Mouse (Mus musculus): ENCODE measurements around the gene Gm45785.
A peak's percentile ranks its signal among the peaks of the same experiment; 100 is the strongest.

Gene Gm45785

GRCm38 (mm10) chr7:140831447-140831846, 24.7 kb downstream of the Gm45785 start:
- no peak for DNase-seq (ENCODE audit: low spot score in 2 of 2)

GRCm38 (mm10) chr7:140828171-140828881, 27.8 kb downstream of the Gm45785 start:
- DNase-seq (ENCODE audit: low spot score in 2 of 2), result peak in 1 of 2 experiments; percentile 18

DNA sequence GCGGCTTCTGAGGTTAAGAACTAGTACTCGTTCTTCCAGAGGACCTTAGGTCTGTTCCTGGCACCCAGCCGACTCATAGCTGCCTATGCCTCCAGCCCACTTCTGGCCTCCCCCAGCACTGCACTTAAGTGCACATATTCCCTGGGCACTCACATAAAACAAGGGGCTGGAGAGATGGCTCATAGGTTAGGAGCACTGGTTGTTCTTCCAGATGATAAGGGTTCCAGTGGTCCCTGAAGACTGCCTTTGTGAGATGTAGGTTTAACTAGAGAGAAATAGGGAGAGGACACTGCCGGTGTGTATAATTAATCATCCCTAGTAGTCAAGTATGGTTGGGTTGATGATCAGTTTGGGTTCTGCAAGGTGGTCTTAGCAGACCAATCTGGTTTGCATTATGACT, 33.4 kb downstream of the Gm45785 start:
- no peak for DNase-seq (ENCODE audit: low spot score in 2 of 2)

DNA sequence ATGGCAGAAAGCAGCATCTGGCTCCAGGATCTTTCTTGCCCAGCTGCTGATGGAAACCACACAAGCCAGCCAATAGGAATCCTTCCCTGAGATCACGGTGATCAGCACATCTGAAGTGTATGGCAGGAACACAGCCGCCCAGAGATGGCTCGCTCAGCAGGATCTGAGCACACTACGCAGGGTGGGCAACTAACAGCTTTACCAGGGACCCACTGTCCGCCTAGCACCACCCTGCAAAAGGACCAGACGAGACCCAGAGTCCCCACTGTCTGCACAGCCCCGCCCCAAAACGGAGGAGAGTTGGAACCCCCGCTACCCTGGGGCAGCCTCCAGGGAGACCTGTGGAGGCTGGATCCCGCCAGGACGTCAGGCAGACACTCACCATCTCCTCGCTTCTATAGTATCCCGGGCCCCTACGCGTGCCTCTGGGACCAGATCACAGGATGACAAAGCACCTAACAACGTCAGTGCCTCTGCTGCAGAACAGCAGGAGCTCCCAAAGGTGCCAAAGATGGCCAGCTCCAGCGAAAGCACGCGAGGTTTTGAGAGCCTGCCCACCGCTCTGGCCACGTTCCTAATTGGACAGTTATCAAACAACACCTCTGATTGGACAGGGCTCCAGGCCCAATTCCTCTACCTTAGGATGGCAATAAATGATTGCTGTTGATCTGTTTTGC, 34.3 kb downstream of the Gm45785 start, which contains the start of gene Zfp941:
Gene Zfp941, minus strand, starts transcription at position 526 of the 677 bp plus-strand sequence.
- no peak for DNase-seq (ENCODE audit: low spot score in 2 of 2)

DNA sequence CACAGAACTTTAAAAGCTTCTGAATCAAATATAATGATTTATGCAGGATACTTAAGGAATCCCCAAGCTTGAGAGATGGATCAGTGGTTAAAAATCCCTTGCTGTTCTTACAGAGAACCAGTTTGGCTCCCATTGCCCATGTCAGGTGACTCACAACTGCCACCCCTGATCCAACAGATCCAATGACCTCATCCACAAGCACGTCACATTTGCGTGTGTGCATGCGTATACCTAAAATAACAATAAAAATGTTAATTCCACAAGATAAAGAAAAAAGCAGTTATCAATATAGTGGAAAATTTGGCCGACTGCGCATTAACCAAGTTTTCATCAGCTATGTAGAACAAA, 34.9 kb downstream of the Gm45785 start:
- DNase-seq (ENCODE audit: low spot score in 2 of 2), result no peak

GRCm38 (mm10) chr7:140820173-140820572, 36.0 kb downstream of the Gm45785 start:
- DNase-seq (ENCODE audit: low spot score in 2 of 2), result no peak

DNA sequence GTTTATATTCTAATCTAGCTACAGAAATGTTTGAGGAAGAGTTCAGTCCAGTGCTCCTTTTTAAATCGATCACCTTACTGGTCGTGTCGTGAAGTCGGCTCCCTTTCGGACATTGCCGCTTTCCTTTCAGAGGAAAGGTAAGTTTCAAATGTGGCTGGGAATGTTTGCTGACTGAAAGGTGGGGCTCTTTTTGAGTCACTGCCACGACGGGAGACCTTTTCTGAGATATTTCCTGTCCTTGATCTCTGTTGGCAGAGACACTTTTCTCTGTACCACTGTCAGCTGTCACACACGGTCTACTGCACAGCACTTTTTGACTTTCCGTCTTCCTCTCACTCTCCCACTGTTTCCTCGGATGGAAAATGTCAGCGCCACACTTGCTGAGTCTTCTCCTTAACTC, 43.3 kb downstream of the Gm45785 start:
- DNase-seq (ENCODE audit: low spot score in 2 of 2), result no peak

- no peak for DNase-seq (ENCODE audit: low spot score in 2 of 2)
Measured at GRCm38 (mm10) chr7:140811714-140812113, 44.4 kb downstream of the Gm45785 start.

DNA sequence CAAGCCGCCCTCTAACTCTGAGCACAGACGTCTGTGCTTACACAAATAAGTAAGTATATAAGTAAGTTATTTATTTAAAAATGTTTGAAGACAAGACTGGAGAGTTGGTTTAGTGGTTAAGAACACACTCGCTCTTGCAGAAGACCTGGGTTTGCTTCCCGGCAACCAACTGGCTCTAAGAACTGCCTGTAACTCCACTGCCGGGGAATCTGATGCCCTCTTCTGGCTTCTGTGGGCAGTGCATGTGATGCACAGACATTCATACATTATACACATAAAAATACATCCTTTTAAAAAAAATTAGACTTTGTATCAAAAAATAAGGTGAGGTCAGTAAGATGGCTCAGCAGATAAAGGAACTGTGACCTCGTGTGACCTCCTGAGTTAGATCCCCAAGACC, 45.6 kb downstream of the Gm45785 start:
- no peak for DNase-seq (ENCODE audit: low spot score in 2 of 2)

DNA sequence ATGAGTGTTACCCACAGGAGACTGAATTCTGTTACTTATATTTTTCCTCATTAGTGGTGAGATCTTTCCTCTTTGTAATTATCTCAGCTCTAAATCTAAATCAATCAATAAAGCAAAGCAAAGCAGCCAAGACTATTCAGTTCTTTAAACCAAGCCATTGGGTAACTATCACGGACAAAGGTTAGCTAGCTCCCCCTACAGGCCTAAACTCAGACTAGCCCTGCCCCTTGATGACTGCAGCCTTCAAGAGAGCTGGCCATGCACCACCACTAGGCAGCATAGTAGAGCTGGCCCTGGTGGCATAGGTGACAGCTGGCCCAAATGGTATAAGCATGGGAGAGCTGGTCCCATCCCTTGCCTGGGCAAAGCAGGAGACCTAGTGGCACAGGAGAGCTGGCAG, 50.4 kb downstream of the Gm45785 start:
- DNase-seq (ENCODE audit: low spot score in 2 of 2), result no peak

GRCm38 (mm10) chr7:140802629-140803028, 53.5 kb downstream of the Gm45785 start:
- no peak for DNase-seq (ENCODE audit: low spot score in 2 of 2)

DNA sequence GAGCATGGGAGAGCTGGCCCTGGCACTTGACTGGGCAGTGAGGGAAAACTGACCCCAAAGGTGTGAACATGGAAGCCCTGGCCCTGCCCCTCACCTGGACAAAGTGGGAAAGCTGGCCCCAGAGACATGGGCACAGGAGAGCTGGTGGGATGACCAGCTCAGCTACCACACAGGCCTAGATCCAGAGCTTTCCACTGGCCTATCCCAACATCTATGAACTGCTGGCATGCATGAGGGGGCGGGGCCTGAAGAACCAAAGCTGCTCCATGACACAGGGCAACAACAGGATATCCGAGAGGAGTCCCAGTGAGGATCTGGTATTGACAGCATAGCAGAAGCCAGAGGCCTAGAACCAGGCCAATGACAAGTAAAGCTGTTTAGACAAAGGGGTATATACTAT, 57.9 kb downstream of the Gm45785 start:
- no peak for DNase-seq (ENCODE audit: low spot score in 2 of 2)

- DNase-seq (ENCODE audit: low spot score in 2 of 2), result no peak
Measured at GRCm38 (mm10) chr7:140797619-140798018, 58.5 kb downstream of the Gm45785 start.

DNA sequence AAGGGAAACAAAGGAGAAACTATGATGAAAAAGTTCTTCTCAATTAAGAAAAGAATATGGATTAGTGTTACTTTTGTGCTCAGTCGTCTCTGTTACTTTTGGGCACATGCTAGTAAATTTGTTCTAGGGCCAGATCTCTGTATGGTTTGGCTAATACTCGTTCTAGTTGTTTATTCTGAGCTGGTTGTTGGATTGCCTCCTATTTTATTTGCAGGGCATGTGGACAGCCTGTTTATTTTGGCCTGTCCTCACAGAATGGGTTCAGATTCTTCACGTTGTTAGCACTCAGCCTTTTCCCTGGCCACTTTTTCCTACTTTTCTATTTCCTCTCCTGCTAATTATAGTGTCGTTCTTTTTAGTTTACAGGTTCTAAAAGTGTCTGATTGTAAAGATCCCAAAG, 62.6 kb downstream of the Gm45785 start:
- DNase-seq (ENCODE audit: low spot score in 2 of 2), result no peak

- DNase-seq (ENCODE audit: low spot score in 2 of 2), result no peak
Measured at GRCm38 (mm10) chr7:140788053-140788435, 68.1 kb downstream of the Gm45785 start.

GRCm38 (mm10) chr7:140787406-140788052, 68.6 kb downstream of the Gm45785 start, which contains the start of gene Syce1:
Gene Syce1 (minus strand): TSS chr7:140787852.
- no peak for DNase-seq (ENCODE audit: low spot score in 2 of 2)

DNA sequence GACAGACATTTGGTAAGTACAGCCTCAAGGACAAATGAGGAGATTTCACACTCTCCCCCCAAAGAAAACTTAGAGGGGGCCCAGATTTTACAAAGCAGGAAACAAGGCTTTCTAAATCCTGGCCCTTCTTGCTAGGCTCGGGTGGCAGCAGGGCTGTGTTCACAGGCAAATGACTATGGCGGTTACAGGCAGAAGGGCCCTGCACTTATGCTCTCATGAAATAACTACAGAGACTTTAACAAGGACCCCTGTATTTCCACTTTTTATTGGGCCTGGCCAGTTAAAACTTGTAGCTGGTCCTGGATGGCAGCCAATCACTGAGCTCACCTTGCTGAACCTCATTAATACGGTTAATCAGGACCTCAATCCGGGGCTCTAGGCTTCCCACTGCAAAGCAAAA, 75.6 kb downstream of the Gm45785 start:
- DNase-seq (ENCODE audit: low spot score in 2 of 2), result no peak

All from heart, adult 9 months (tissue).